Mouse (Mus musculus) adipose tissue, adult 10 weeks (tissue): ENCODE results near the gene Ppfibp2. TPM values are rescaled to one million over a fixed set of nuclear protein-coding genes. Genes with fewer than 3 reads are reported as not detected.

ENCODE experiments used
- polyA plus RNA-seq: library from polyadenylated mRNA; stranded (reverse); fragments of 350-450 nt; fragmentation: Illumina TruSeq; extraction: RNeasy Lipid Tissue Mini Kit (QIAGEN cat#74804); gene quantifications from one replicate; pipeline ENCODE4 v1.2.3, GENCODE M21; 2014; ENCODE audit warnings: low read depth, low replicate concordance

The Ppfibp2 gene
- polyA plus RNA-seq, result 15.1 TPM

DNA sequence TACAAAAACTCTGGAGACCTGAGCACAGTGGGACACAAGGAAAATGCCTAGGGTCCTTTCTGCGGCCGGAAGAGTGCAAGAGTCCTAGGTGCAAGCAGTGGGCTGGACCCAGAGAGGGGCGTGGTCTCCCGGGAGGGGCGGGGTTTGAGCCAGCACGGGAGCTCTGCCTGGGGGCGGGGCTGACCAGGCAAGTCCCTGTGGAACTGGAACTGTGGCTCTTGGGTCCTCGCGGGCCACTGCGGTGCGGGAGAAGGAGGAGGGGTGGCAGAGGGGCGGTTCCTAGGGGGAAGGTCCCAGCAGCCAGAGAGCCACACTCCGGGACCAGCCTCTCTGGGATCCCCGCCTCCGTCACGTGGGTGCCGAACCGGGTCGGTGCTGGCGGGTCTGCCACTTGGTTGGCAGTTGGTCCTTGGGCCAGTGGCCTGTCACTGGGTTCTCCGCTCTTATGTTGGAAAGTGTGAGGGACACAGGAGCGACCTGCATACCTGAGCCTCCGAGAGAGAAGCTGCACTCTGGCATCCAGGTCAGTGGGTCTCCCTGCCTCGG lies at the start of gene Ppfibp2:
Ppfibp2 (plus strand) TSS at position 351 of the 546 bp plus-strand sequence.

GRCm38 (mm10) chr7:107567261-107567671 lies 27.7 kb upstream of the Ppfibp2 start, which contains the start of gene Olfml1:
Gene Olfml1, plus strand, starts transcription at chr7:107567446.

GRCm38 (mm10) chr7:107625061-107625460 lies 30.1 kb downstream of the Ppfibp2 start, which contains the start of gene 5330417H12Rik:
Gene 5330417H12Rik, minus strand, starts transcription at chr7:107625161.

DNA sequence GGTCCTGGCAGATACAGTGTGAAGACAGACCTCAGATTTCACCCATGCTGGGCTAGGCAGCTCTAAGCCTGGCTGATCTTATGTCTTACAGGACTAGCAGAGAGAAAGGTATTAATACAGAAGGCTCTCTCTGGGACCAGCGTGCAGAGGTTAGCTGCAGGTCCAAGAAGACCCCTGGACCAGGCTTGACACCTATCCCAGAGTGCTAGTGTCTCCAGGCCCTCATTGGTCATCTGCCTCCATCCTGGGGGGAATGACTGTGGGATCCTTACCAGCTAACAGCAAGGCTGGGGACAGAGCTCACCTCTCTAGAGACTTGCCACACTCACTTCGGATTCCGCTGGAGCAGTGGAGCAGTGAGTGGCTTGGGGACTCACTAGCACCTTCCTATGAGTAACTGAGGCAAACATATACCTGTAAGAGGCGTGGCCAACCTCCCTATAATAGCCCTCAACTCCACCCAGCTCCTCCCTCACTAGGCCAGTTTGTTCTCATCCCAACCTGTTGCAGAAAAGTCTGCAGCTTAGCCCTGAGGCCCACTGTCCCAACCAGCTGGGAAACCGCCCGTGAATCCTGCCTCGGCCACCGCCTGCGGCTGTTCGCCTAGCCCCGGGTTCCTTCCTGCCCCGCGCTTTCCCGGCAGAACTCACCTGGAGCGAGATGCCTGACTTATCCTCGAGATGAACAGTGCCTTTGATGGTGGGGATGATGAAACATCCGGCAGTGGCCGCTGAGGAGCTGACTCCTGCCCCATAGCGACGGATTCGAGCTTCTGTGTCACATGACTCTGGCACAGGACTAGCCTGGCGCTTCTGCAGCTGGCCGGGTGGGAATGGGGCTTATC lies 162.5 kb downstream of the Ppfibp2 start, which contains the start of gene Cyb5r2:
Cyb5r2 (minus strand) TSS at position 725 of the 844 bp plus-strand sequence.

Other genes starting within 250 kb of the Ppfibp2 start
- gene Syt9, start 224.5 kb upstream of the Ppfibp2 start, polyA plus RNA-seq, result 0.41 TPM
- 25.6 TPM for gene Olfml1, start 27.8 kb upstream of the Ppfibp2 start, polyA plus RNA-seq
- gene 5330417H12Rik, start 30.0 kb downstream of the Ppfibp2 start, polyA plus RNA-seq, result not detected
- gene Cyb5r2, start 162.8 kb downstream of the Ppfibp2 start, polyA plus RNA-seq, result 10.8 TPM
- gene Ovch2, start 206.0 kb downstream of the Ppfibp2 start, polyA plus RNA-seq, result 426 TPM
- 0.94 TPM for gene Olfr467, start 217.1 kb downstream of the Ppfibp2 start, polyA plus RNA-seq
- gene Olfr469, start 230.3 kb downstream of the Ppfibp2 start, polyA plus RNA-seq, result not detected